In the genomic region with DNA sequence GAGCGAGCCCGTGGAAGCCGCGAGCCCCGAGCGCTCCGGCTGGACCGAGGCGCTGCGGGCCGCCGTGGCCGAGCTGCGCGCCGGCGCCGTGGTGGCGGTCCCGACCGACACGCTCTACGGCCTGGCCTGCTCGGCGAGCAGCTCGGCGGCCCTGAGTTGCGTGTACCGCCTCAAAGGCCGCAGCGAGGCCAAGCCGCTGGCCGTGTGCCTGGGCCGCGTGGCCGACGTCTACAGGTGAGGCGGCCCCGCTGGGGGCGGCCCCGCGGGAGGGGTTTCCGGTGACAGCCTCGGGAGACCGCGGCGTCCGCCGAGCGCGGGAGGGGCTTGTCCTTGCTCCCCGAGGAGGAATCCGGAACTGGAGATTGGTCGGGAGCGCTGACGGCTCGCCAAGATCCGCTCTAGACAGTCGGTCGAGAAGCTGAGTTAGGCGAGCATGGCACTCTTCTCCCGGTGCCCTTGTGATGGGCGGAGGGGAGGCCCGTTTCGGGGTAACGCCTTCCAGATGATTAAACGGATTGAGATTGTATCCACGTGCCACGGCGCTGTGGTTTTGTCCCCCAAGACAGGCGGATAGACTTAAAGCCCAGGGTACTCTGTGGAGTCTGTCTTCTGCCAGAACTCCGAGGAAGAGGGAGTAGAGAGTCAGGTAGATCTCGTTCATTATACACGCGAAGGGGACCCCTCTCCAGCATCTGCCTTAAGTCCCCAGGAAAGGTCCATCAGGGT, we compare ENCODE assay signal across 8 mouse cellular contexts. TPM values are rescaled to one million over a fixed set of nuclear protein-coding genes. Genes with fewer than 3 reads are reported as not detected.
DNase-seq lines count a peak whose midpoint lies in the region; ATAC-seq and TF ChIP-seq lines count a peak whose summit lies in the region.

A gene (minus strand): TSS at position 264 of the 726 bp plus-strand sequence.

- peak within 1 kb of the TSS; percentile 95 for H3K9ac ChIP-seq in hindbrain, embryonic 12.5 days

- POLR2A ChIA-PET in Patski (lab: Charles Lee) = interaction anchor here (0.6 kb wide), 1 partner anchor 1668 kb away, joined by 3 read pairs; a partner anchor contains a TSS

- CTCF ChIA-PET in Patski (lab: Charles Lee) = no interaction called here

- no peak for DNase-seq in Patski (ENCODE audit: low read depth, low spot score)
- DNase-seq in cerebellum, postnatal 10 days = peak; percentile 78 to 81
- DNase-seq in frontal cortex, postnatal 25 days (ENCODE audit: low spot score in 2 of 2) = peak; percentile 45 to 50
- peak; percentile 56 to 59 for DNase-seq in layer of hippocampus, postnatal 25 days (ENCODE audit: extremely low spot score in 1 of 2, low spot score in 1 of 2)
- peak; percentile 76 for DNase-seq in lung, postnatal 14 days
- peak; percentile 57 for DNase-seq in ovary, postnatal 14 days (ENCODE audit: low spot score)
- DNase-seq in thymus, postnatal 25 days = peak; percentile 76

- H3K4me3 ChIP-seq in hindbrain, embryonic 12.5 days = peak within 1 kb of the TSS; percentile 100

- H3K9me3 ChIP-seq in hindbrain, embryonic 12.5 days (replicated peaks) = no peaks in the 10 kb centered on the region

- in situ Hi-C loops in Patski (cut with MboI; ENCODE audit: low pct_unique_long_range_greater_than_20kb) = loop anchor here (10.0 kb wide), 1 partner anchor 214 kb away; a partner anchor contains a TSS

- H3K4me1 ChIP-seq in hindbrain, embryonic 12.5 days = peaks cover 29% of the 10 kb centered on the region

- peaks cover 30% of the 10 kb centered on the region for H3K36me3 ChIP-seq in hindbrain, embryonic 12.5 days

- peak within 1 kb of the TSS; percentile 96 for H3K27ac ChIP-seq in hindbrain, embryonic 12.5 days

- no peak for TF ChIP-seq CTCF in Patski (IDR thresholded peaks at IDR 0.05)

- no peaks in the 10 kb centered on the region for H3K27me3 ChIP-seq in Patski
- H3K27me3 ChIP-seq in hindbrain, embryonic 12.5 days = no peaks in the 10 kb centered on the region

- ATAC-seq in Patski = peak; percentile 75
- peak; percentile 54 for ATAC-seq in hindbrain, embryonic 12.5 days (ENCODE audit: low FRiP score)

- 1% methylated on average over 67 of the region's 75 CpGs for WGBS in hindbrain, embryonic 12.5 days

- peak within 1 kb of the TSS; percentile 87 for H3K4me2 ChIP-seq in hindbrain, embryonic 12.5 days (replicated peaks)

RNA-seq across cellular contexts. Expression of the gene that starts here (rescaled TPM):
- 53.9 TPM for polyA plus RNA-seq in Patski (2021)
- 77.6 and 84.0 TPM in 2 replicates for polyA plus RNA-seq in hindbrain, embryonic 12.5 days (2016; fragmentation: Nextera tagmentation; extraction: Ambion mirVana)
- 100 to 1,000 TPM in 1 of 2 experiments, 10 to 100 TPM in 1; 88.5 to 105 TPM for total RNA-seq in layer of hippocampus, postnatal 25 days (2021)
